Mouse (Mus musculus): Measurements from ENCODE around the gene Abcc8. TPM values are rescaled to one million over a fixed set of nuclear protein-coding genes. Genes with fewer than 3 reads are reported as not detected.
A peak's percentile ranks its signal among the peaks of the same experiment; 100 is the strongest.

The Abcc8 gene
- polyA plus RNA-seq, 1 experiment from 2014 or later = 1.8 TPM

GRCm38 (mm10) chr7:46122964-46123363, 56.9 kb downstream of the Abcc8 start:
- WGBS = 56% methylated on average over 4 of the region's 4 CpGs
- no peaks in the 10 kb centered on the region for H3K36me3 ChIP-seq
- no peak overlapping the region for H3K4me3 ChIP-seq
- DNase-seq (ENCODE audit: low spot score) = peak; percentile 30
- no peak overlapping the region for H3K27ac ChIP-seq
- peaks cover 4% of the 10 kb centered on the region; the same call in 1 of the 2 replicates for H3K27me3 ChIP-seq (ENCODE audit: insufficient read depth, poor library complexity, severe bottlenecking)
- H3K4me1 ChIP-seq (replicated peaks) = peaks cover 28% of the 10 kb centered on the region
- H3K9me3 ChIP-seq = 0 out of 2 replicates have a peak, but pooled peaks cover 4% of the 10 kb centered on the region

GRCm38 (mm10) chr7:46117035-46117434, 62.8 kb downstream of the Abcc8 start:
- Histone ChIP-seq H3K4me3 (no peak overlapping the region), H3K9me3 (0 out of 2 replicates have a peak, but pooled peaks cover under 1% of the 10 kb centered on the region), H3K27ac (no peak overlapping the region), H3K4me1 (replicated peaks) (peaks cover 16% of the 10 kb centered on the region), H3K36me3 (no peaks in the 10 kb centered on the region), H3K27me3 (ENCODE audit: insufficient read depth, poor library complexity, severe bottlenecking) (no peaks in the 10 kb centered on the region)
- no peak for DNase-seq (ENCODE audit: low spot score)
- WGBS = 96% methylated on average over 16 of the region's 16 CpGs

GRCm38 (mm10) chr7:46116118-46116581, 63.7 kb downstream of the Abcc8 start:
- H3K4me3 ChIP-seq = no peak overlapping the region
- H3K27me3 ChIP-seq (ENCODE audit: insufficient read depth, poor library complexity, severe bottlenecking) = no peaks in the 10 kb centered on the region
- 68% methylated on average over 10 of the region's 10 CpGs for WGBS
- H3K27ac ChIP-seq = no peak overlapping the region
- DNase-seq (ENCODE audit: low spot score) = no peak
- no peaks in the 10 kb centered on the region for H3K9me3 ChIP-seq
- peaks cover 16% of the 10 kb centered on the region for H3K4me1 ChIP-seq (replicated peaks)
- H3K36me3 ChIP-seq = no peaks in the 10 kb centered on the region

GRCm38 (mm10) chr7:46113435-46113834, 66.4 kb downstream of the Abcc8 start:
- WGBS = 70% methylated on average over 3 of the region's 3 CpGs
- no peak for DNase-seq (ENCODE audit: low spot score)

GRCm38 (mm10) chr7:46111938-46112337, 67.9 kb downstream of the Abcc8 start:
- H3K36me3 ChIP-seq = no peaks in the 10 kb centered on the region
- no peak overlapping the region for H3K27ac ChIP-seq
- no peak for DNase-seq (ENCODE audit: low spot score)
- H3K4me3 ChIP-seq = no peak overlapping the region
- no peaks in the 10 kb centered on the region for H3K27me3 ChIP-seq (ENCODE audit: insufficient read depth, poor library complexity, severe bottlenecking)
- H3K4me1 ChIP-seq (replicated peaks) = peaks cover 20% of the 10 kb centered on the region
- no peaks in the 10 kb centered on the region for H3K9me3 ChIP-seq
- WGBS = 73% methylated on average over 6 of the region's 6 CpGs

More at GRCm38 (mm10) chr7:46113435-46113834, 66.4 kb downstream of the Abcc8 start:
- H3K4me3 ChIP-seq = no peak overlapping the region
- no peaks in the 10 kb centered on the region for H3K27me3 ChIP-seq (ENCODE audit: insufficient read depth, poor library complexity, severe bottlenecking)
- H3K36me3 ChIP-seq = no peaks in the 10 kb centered on the region
- H3K27ac ChIP-seq = no peak overlapping the region
- no peaks in the 10 kb centered on the region for H3K9me3 ChIP-seq
- H3K4me1 ChIP-seq (replicated peaks) = peaks cover 16% of the 10 kb centered on the region

GRCm38 (mm10) chr7:46111212-46111817, 68.5 kb downstream of the Abcc8 start:
- no peaks in the 10 kb centered on the region for H3K27me3 ChIP-seq (ENCODE audit: insufficient read depth, poor library complexity, severe bottlenecking)
- WGBS = 91% methylated on average over 15 of the region's 15 CpGs
- no peak overlapping the region for H3K27ac ChIP-seq
- H3K36me3 ChIP-seq = no peaks in the 10 kb centered on the region
- H3K4me3 ChIP-seq = no peak overlapping the region
- H3K4me1 ChIP-seq (replicated peaks) = peaks cover 17% of the 10 kb centered on the region
- H3K9me3 ChIP-seq = no peaks in the 10 kb centered on the region
- DNase-seq (ENCODE audit: low spot score) = no peak

- Histone ChIP-seq H3K27ac (no peak overlapping the region), H3K9me3 (no peaks in the 10 kb centered on the region), H3K4me3 (no peak overlapping the region), H3K36me3 (no peaks in the 10 kb centered on the region), H3K27me3 (ENCODE audit: insufficient read depth, poor library complexity, severe bottlenecking) (no peaks in the 10 kb centered on the region), H3K4me1 (replicated peaks) (peaks cover 17% of the 10 kb centered on the region)
- 84% methylated on average over 3 of the region's 3 CpGs for WGBS
- no peak for DNase-seq (ENCODE audit: low spot score)
Observed at GRCm38 (mm10) chr7:46110079-46110478, 69.8 kb downstream of the Abcc8 start.

- 92% methylated on average over 7 of the region's 7 CpGs for WGBS
- Histone ChIP-seq H3K4me1 (replicated peaks) (peaks cover 8% of the 10 kb centered on the region), H3K27ac (no peak overlapping the region), H3K9me3 (no peaks in the 10 kb centered on the region), H3K4me3 (no peak overlapping the region), H3K36me3 (no peaks in the 10 kb centered on the region), H3K27me3 (ENCODE audit: insufficient read depth, poor library complexity, severe bottlenecking) (peaks cover 2% of the 10 kb centered on the region; the same call in 1 of the 2 replicates)
- no peak for DNase-seq (ENCODE audit: low spot score)
Observed at GRCm38 (mm10) chr7:46105484-46105883, 74.3 kb downstream of the Abcc8 start.

- Histone ChIP-seq H3K27ac (no peak overlapping the region), H3K9me3 (no peaks in the 10 kb centered on the region), H3K36me3 (no peaks in the 10 kb centered on the region), H3K4me1 (replicated peaks) (peaks cover 19% of the 10 kb centered on the region), H3K27me3 (ENCODE audit: insufficient read depth, poor library complexity, severe bottlenecking) (peaks cover 13% of the 10 kb centered on the region), H3K4me3 (no peak overlapping the region)
- DNase-seq (ENCODE audit: low spot score) = no peak
- 87% methylated on average over 27 of the region's 27 CpGs for WGBS
Observed at GRCm38 (mm10) chr7:46104256-46104915, 75.4 kb downstream of the Abcc8 start.

GRCm38 (mm10) chr7:46103771-46104170, 76.1 kb downstream of the Abcc8 start:
- H3K4me1 ChIP-seq (replicated peaks) = peaks cover 19% of the 10 kb centered on the region
- H3K9me3 ChIP-seq = no peaks in the 10 kb centered on the region
- no peaks in the 10 kb centered on the region for H3K36me3 ChIP-seq
- H3K4me3 ChIP-seq = no peak overlapping the region
- H3K27me3 ChIP-seq (ENCODE audit: insufficient read depth, poor library complexity, severe bottlenecking) = peaks cover 19% of the 10 kb centered on the region
- DNase-seq (ENCODE audit: low spot score) = no peak
- H3K27ac ChIP-seq = no peak overlapping the region
- WGBS = 88% methylated on average over 8 of the region's 8 CpGs

GRCm38 (mm10) chr7:46103075-46103591, 76.7 kb downstream of the Abcc8 start:
- Histone ChIP-seq H3K36me3 (no peaks in the 10 kb centered on the region), H3K4me1 (replicated peaks) (peaks cover 19% of the 10 kb centered on the region), H3K9me3 (no peaks in the 10 kb centered on the region), H3K27me3 (ENCODE audit: insufficient read depth, poor library complexity, severe bottlenecking) (peaks cover 24% of the 10 kb centered on the region), H3K4me3 (no peak overlapping the region), H3K27ac (peak overlapping the region; percentile 12; the same call in 1 of the 2 replicates)
- no peak for DNase-seq (ENCODE audit: low spot score)
- WGBS = 83% methylated on average over 8 of the region's 8 CpGs

GRCm38 (mm10) chr7:46100563-46100962, 79.3 kb downstream of the Abcc8 start, which contains the start of gene Kcnj11:
TSS of gene Kcnj11 (minus strand) at chr7:46100764.
- peak within 1 kb of the TSS; percentile 88 for H3K27ac ChIP-seq
- peak; percentile 90 for DNase-seq (ENCODE audit: low spot score)
- no peaks in the 10 kb centered on the region for H3K9me3 ChIP-seq
- H3K27me3 ChIP-seq (ENCODE audit: insufficient read depth, poor library complexity, severe bottlenecking) = peaks cover 31% of the 10 kb centered on the region
- under 1% methylated on average over 33 of the region's 34 CpGs for WGBS
- peaks cover 19% of the 10 kb centered on the region for H3K4me1 ChIP-seq (replicated peaks)
- H3K4me3 ChIP-seq = peak within 1 kb of the TSS; percentile 72
- H3K36me3 ChIP-seq = no peaks in the 10 kb centered on the region

- no peak overlapping the region; the same call in 1 of the 2 replicates for H3K4me3 ChIP-seq
- peaks cover 19% of the 10 kb centered on the region for H3K4me1 ChIP-seq (replicated peaks)
- 85% methylated on average over 13 of the region's 13 CpGs for WGBS
- no peak for DNase-seq (ENCODE audit: low spot score)
- H3K36me3 ChIP-seq = no peaks in the 10 kb centered on the region
- peaks cover 40% of the 10 kb centered on the region for H3K27me3 ChIP-seq (ENCODE audit: insufficient read depth, poor library complexity, severe bottlenecking)
- H3K9me3 ChIP-seq = no peaks in the 10 kb centered on the region
- H3K27ac ChIP-seq = no peak overlapping the region
Observed at GRCm38 (mm10) chr7:46099682-46100081, 80.2 kb downstream of the Abcc8 start.
